In genomic region chr14:8346255-8346997, GRCm38 (mm10) we compare ENCODE assay signal across 8 mouse cellular contexts. TPM values are rescaled to one million over a fixed set of nuclear protein-coding genes. Genes with fewer than 3 reads are reported as not detected.
A peak's percentile ranks its signal among the peaks of the same experiment; 100 is the strongest.
DNase-seq lines count a peak whose midpoint lies in the region; ATAC-seq and TF ChIP-seq lines count a peak whose summit lies in the region.

No protein-coding gene starts in this region.

- H3K27ac ChIP-seq in hindbrain, embryonic 14.5 days: no peak overlapping the region

- DNase-seq in Patski (ENCODE audit: low read depth, low spot score): no peak
- DNase-seq in cerebellum, adult 9-11 months: peak; percentile 86
- peak; percentile 67 to 80 for DNase-seq in frontal cortex, postnatal 14 days (ENCODE audit: low spot score in 2 of 2)
- peak; percentile 89 for DNase-seq in hindbrain, embryonic 14.5 days (ENCODE audit: low spot score)
- peak; percentile 82 to 90 for DNase-seq in layer of hippocampus, postnatal 14 days (ENCODE audit: low spot score in 2 of 2)
- DNase-seq in lung, postnatal 4 days: peak; percentile 63 to 86
- peak; percentile 85 to 89 for DNase-seq in right cerebral cortex, adult 2 months (ENCODE audit: low spot score in 2 of 2)
- peak; percentile 60 for DNase-seq in urinary bladder, postnatal 10 days (ENCODE audit: low spot score)

- POLR2A ChIA-PET in Patski (lab: Charles Lee): interaction anchor here (0.6 to 1.4 kb wide), 5 partner anchors 19 to 248 kb away, joined by 4 to 6 read pairs (median 5); no protein-coding TSS in a partner anchor

- no peaks in the 10 kb centered on the region for H3K4me1 ChIP-seq in hindbrain, embryonic 14.5 days (replicated peaks; ENCODE audit: control insufficient read depth, insufficient read depth, low read length)

- no peak overlapping the region for H3K9ac ChIP-seq in hindbrain, embryonic 14.5 days

- H3K4me3 ChIP-seq in hindbrain, embryonic 14.5 days (replicated peaks; ENCODE audit: low read length): no peak overlapping the region

- peak; percentile 95 for TF ChIP-seq CTCF in Patski (IDR thresholded peaks at IDR 0.05)

- H3K27me3 ChIP-seq in Patski: no peaks in the 10 kb centered on the region
- H3K27me3 ChIP-seq in hindbrain, embryonic 14.5 days (ENCODE audit: control insufficient read depth, insufficient read depth, low read length): no peaks in the 10 kb centered on the region

- H3K9me3 ChIP-seq in hindbrain, embryonic 14.5 days (ENCODE audit: control insufficient read depth, low read length): no peaks in the 10 kb centered on the region

- in situ Hi-C loops in Patski (cut with MboI; ENCODE audit: low pct_unique_long_range_greater_than_20kb): loop anchor here (25.0 kb wide), 1 partner anchor 509 kb away; no protein-coding TSS in a partner anchor

- H3K36me3 ChIP-seq in hindbrain, embryonic 14.5 days (replicated peaks; ENCODE audit: control insufficient read depth, insufficient read depth): no peaks in the 10 kb centered on the region

- no peak overlapping the region for H3K4me2 ChIP-seq in hindbrain, embryonic 14.5 days (replicated peaks)

- peak; percentile 14 for ATAC-seq in Patski
- ATAC-seq in hindbrain, embryonic 14.5 days (ENCODE audit: low FRiP score): peak; percentile 64

- 21% methylated on average over 7 of the region's 7 CpGs for WGBS in hindbrain, embryonic 14.5 days

- CTCF ChIA-PET in Patski (lab: Charles Lee): interaction anchor here (1.0 to 6.6 kb wide), 19 partner anchors 10 to 249 kb away, joined by 3 to 63 read pairs (median 5); partner anchors contain the start of gene Pxk

RNA-seq across cellular contexts. Expression of gene Fam107a, which starts 28.6 kb away (rescaled TPM):
- 173 TPM for polyA plus RNA-seq in Patski (2021)
- 0.16 and 0.47 TPM in 2 replicates for polyA plus RNA-seq in hindbrain, embryonic 14.5 days (2014; fragmentation: Nextera tagmentation; extraction: Ambion mirVana)
- total RNA-seq in layer of hippocampus, postnatal 14 days (2021): 100 to 1,000 TPM; 254 to 282 TPM

RNA-seq across cellular contexts. Expression of gene Oit1, which starts 32.1 kb away (rescaled TPM):
- 0.18 TPM for polyA plus RNA-seq in Patski (2021)
- 0.17 TPM in 1 of 2 replicates, not detected in the other for polyA plus RNA-seq in hindbrain, embryonic 14.5 days (2014; fragmentation: Nextera tagmentation; extraction: Ambion mirVana)
- total RNA-seq in layer of hippocampus, postnatal 14 days (2021): not detected

Comparison
In these comparisons a context has a peak if more than half of its experiments do, and no peak if none do; other contexts are left out.
1. RNA of gene Fam107a, which starts 28.6 kb away (polyA plus RNA-seq): 173 TPM in Patski (single experiment); 0.16 to 0.47 TPM in hindbrain, embryonic 14.5 days; every median in the first group is over 100 times any median in the second.